Mouse (Mus musculus): Measurements from ENCODE around the gene Pam16. TPM values are rescaled to one million over a fixed set of nuclear protein-coding genes. Genes with fewer than 3 reads are reported as not detected.
"Not testable (repeated sequence)": the region's sequence is repeated elsewhere in the genome, so short reads cannot be mapped to it uniquely, and the experiment has no call there.

Pam16 gene
- total RNA-seq, 2 experiments from 2014 or later = 18.2 to 100 TPM

DNA sequence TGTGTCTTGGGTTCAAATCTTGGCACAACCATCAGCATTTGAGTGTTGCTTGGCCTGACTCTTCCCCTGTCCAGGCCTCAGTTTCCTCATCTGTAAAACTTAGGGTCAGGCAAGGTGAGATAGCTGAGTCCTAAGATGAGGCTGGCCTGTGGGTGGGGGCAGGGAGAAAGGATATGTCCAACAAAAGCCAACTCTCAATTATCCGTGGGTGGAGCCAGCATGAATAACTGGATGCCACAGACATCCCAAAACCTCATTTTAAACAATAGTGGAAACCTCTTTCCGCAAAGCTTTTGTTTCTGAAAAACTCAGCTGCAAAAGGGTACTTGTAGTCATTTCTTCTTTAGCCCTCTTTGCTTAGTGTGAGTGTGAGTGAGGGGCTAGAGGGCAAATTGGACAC is 28.0 kb downstream of the Pam16 start:
- ATAC-seq (replicated peaks; ENCODE audit: low FRiP score, low TSS enrichment, poor library complexity, severe bottlenecking) = no peak

DNA sequence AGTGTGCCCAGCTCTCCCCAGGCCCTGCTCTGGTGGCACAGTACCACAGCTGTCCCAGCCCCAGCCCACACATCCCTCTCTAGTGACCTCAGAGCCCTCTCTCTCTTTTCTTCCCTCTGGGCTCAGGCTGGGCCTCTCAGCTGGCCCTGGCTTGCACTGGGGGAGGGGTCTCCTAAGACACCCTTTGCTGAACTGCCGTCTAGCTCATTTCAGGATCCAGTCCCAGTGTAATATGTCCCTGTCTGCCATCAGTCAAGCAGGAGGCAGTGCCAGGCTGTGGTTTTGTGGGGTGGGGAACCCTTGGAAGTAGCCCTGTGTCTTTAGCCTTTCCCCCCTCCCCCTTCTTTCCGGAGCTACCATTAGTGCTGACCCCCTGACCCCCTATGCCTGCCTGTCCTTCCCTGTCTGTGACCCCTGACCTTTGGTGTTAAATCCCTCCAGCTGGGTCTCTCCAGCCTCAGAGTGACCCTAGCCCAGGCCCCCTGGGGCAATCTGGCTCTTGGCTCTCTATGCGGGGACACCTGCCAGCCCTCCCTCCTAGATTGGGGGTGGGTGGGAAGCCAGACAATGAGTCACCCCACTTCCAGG is 28.6 kb downstream of the Pam16 start:
- no peak for ATAC-seq (replicated peaks; ENCODE audit: low FRiP score, low TSS enrichment, poor library complexity, severe bottlenecking)

DNA sequence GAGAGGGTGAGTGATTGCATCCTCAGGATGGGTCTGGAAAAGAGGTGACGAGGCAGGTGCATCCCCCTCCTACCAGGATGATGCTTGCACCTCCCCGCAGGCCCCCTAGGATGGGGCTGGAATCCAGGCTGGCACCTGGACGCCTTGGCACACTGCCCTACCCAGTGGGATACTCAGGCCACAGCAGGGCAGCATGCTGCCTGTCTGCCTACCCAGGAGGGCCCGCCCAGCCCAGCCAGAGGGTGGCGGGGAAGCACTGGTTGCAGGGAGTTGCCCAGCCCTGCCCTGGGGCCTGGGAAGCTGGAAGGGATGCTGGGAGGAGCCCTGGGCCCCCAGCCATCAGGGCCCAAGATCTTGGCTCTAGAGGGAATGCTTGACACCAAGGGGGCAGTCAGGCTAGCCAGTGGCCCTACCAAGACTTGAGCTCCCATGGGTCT is 29.2 kb downstream of the Pam16 start:
- ATAC-seq (replicated peaks; ENCODE audit: low FRiP score, low TSS enrichment, poor library complexity, severe bottlenecking) = no peak

DNA sequence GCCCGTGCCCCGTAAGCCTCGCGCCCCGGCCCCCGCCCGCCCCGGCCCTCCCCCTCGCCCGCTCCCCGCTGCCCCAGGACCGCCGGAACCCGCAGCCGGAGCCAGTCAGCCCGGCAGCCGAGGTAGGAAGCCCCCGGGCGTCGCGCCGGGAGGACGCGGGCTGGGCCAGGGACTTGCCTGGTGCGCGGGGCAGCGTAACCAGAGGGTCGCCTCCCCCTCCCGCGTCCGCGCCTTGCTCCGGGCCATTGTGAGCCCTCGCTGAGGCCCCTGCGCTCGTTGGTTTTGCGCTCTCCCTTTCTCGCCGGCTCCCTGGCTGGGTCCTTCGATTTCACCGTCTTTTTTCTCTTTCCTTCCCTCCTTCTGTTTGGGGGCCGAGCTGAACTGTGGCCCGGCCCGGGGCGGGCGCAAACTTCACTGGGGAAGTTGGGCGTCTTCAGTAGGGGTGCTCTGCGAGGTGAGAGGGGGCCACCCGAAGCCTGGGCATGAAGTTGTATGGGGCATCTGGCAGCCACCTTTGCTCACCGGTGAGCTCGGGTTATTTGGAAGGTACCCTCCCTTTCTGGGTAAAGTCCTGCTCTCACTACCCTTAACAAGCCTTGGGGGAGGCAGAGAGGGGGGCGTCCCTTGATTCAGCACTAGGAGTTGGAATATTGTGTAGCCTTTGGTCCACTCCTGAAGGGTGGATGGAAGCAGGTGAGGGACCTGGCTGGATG is 29.8 kb downstream of the Pam16 start:
- 0 out of 2 replicates have a peak, but pooled peaks have one; percentile 6 for ATAC-seq (replicated peaks; ENCODE audit: low FRiP score, low TSS enrichment, poor library complexity, severe bottlenecking)

DNA sequence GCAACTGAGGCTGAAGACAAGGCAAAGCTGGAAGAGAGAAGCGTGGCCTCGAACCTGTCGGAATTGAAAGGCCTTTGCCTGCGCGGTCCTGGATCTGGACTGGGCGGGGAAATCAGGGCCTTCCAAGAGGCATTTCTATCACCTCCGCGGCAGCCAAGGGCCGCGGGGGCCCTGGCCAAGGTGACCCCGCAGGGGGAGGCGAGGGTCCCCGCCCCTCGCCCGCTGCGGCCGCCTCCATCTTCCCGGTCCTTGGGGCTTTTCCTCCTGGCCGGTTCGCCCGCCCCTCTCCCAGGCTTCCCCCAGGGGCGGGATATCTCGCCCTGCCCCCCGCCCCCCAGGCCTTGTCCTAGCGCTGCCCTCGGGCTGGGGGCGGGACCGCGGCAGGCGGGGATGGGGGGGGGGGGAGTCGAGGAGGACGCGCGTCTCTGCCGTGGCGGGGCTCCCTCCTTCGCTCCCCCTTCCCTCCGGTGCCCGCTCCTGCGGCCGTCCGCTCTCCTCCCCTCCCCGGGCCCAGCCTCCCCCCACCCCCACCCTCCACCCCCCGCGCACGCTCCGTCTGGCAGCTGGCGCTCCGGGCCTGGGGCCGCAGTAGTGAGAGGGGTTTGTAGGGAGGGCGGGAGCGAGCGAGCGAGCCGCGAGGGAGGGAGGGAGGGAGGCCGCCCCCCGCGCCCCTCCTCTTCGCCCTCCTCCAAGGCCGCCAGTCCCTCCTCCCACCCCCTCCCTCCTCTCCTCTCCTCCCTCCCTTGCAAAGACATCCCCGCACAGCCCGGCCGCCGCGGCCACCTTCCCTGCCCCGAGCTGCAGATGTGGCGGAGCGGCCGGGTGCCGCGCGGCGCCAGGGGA is 30.6 kb downstream of the Pam16 start, which contains the start of gene Glis2:
Glis2 (plus strand) TSS at position 743 of the 843 bp plus-strand sequence.
- ATAC-seq (replicated peaks; ENCODE audit: low FRiP score, low TSS enrichment, poor library complexity, severe bottlenecking) = no peak

DNA sequence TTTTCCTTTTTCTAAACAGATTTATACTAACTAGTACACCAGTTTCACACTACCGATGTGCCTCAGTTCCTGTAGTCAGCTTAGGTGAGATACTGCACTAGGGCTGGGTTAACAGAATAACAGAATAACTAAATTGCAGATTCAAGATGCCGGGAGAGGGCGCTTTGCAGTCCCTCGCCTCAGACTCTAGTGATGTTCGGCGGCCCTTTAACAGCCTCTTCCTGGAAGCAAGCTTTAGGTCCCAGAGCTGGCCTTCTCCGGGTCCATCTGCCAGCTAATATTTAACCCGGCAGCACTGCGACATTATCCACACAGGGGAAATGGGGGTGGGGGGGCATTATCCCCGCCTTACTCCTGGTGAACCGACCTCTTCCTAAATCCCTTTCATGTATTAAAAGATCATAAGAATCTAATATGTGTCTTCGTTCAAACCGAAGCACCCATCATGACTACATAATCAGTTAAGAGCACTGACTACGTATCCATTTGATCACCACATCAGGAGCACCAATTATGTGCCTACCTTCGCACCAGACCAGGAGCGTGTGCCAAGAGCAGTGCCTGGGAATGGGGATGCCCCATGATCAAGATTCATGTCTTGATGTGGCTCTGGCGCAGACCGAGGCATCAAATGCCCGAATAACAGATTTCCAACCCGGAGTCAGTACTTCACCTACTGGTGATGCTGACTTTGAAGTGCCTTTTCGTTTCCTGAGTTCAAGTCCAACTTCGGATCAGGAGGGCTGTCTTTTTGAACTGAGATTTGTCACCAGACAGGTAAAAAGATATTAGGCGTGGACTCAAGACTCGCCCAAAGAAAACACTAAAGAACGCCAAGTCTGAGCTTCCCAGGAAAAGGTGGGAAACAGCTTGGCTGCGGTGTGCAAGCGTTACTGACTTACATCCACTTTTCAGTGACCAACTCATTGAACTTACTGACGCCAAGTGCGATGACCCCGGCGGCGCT is 31.6 kb downstream of the Pam16 start:
- 0 out of 2 replicates have a peak, but pooled peaks have one; percentile 39 for ATAC-seq (replicated peaks; ENCODE audit: low FRiP score, low TSS enrichment, poor library complexity, severe bottlenecking)

DNA sequence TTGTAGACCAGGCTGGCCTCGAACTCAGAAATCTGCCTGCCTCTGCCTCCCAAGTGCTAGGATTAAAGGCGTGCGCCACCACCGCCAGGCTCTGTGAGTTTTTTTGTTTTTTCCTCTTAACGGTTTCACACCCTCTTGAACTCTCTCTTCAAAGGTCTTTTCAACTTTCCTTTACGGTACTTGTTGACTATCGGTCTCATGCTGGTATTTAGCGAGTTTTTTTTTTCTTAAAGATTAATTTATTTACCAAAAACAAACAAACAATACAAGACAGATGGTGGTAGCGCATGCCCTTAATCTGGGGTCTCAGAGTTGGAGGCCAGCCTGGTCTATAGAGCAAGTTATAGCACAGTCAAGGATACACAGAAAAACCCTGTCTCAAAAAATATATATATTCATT is 34.6 kb downstream of the Pam16 start:
- no peak for ATAC-seq (replicated peaks; ENCODE audit: low FRiP score, low TSS enrichment, poor library complexity, severe bottlenecking)

DNA sequence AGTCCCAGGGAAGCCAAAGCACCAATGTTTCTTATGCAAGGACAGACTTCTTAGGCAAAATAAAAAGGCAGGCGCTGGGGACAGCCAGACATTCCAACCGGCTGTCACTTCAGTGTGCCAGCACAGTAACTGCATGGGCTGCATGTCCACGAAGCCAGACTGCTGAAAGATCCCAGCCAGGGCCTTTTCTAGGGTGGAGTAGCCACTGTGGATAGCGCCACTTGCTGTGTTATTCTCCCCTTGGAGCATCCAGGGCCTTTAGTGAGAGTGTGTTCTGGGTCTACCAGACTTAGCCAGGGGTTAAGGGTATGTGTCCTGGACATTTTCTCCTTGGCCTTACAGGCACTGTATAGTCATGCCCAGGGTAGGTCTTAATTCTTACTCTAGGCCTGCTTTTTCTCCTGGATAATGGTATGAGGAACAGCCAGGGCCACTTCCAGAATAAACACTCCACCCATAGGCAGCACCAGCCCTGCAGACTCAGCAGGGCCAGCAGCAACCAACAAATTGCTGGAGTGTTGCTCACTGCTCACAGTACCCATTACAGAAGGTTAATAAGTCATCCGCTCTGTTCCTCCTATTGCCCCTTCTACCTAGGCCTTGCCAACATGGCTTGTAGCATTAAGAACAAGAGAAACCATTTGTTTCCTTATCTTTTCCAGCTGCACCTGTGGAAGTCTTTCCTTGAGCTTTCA is 37.1 kb downstream of the Pam16 start:
- ATAC-seq (replicated peaks; ENCODE audit: low FRiP score, low TSS enrichment, poor library complexity, severe bottlenecking) = no peak

DNA sequence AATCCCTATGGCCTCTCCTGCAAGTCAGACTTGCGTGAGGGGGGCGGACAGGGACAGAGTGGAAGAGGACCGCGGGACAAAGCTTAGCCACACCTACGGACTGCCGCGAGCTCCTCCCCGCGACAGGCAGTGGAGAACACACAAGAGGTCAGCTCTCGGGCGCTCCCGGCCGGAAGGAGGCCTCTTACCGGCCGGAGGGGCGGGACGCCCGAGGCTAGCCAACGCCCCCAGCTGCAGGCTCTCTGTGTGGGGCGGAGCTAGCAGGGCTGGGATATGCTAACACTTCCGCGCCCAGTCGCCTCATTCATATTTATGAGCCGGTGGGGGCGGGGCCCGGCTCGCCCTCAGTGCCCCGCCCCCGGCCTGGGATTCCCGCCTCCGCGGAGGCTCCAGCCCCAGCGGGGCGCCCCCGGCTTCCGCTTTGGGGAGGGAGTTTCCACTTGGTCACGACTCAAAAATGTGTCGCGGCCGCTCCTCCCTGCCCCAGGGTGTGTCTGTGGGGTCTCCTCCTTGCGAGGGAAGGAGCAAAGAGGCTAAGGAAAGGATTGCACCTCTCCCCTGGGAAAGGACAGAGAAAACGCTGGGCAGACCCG is 38.2 kb downstream of the Pam16 start:
- peak; percentile 99 for ATAC-seq (replicated peaks; ENCODE audit: low FRiP score, low TSS enrichment, poor library complexity, severe bottlenecking)

DNA sequence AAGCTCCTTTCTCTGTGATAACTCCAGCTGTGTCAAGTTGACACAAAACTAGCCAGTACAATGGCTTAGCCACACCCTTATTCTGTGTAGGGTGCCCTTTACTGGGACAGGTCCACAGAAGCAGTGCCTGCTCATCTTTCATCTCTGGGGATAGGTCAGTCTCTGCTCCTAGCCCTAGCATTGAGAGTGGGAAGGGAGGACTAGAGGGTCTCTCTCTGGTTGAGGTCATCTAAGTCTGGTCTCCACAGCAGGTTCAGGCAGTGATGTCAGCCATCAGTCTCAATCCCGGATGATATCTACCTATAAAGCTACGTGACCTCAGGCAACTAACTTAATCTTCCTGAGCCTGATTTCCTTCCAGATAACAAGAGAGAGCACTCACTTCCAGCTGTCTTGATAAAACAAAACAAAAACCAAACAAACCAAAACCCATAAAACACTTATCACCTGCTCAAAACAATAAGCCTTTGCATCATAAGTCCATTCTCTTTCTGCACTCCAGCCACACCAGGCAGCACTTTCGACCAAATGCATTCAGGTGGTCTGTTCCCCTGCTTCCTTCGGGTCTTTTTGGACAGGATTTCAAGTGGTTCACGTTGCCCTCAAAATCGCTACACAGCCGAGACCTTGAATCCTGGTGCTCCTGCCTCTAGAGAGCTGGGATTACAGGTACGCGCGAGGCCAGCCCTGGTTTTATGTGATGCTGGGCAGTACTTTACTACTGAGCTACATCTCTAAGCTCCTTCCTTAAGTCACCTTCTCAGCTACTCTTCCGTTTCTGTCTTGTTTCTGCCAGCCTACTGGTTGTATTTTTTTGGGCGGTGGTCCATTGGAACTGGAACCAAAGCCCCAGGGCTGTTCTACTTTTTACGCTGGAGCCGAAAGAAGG is 38.9 kb downstream of the Pam16 start:
- peak; percentile 21; the same call in 1 of the 2 replicates for ATAC-seq (replicated peaks; ENCODE audit: low FRiP score, low TSS enrichment, poor library complexity, severe bottlenecking)

DNA sequence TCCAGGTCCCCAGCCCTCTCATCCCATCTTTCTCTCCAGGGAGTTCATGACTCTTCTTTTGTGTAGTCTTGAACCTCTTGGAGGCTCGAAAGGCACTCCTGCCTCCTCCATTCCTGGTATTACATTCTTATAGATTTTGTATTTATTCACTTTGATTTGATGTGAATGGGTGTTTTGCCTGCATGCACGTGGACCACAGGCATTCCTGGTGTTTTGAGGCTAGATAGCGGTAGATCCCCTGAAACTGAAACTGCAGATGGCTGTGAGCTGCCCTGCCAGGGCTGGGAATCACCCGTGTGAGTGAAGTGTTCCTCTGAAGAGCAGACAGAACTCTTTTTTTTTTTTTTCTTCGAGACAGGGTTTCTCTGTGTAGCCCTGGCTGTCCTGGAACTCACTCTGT is 40.4 kb downstream of the Pam16 start:
- no peak for ATAC-seq (replicated peaks; ENCODE audit: low FRiP score, low TSS enrichment, poor library complexity, severe bottlenecking)

DNA sequence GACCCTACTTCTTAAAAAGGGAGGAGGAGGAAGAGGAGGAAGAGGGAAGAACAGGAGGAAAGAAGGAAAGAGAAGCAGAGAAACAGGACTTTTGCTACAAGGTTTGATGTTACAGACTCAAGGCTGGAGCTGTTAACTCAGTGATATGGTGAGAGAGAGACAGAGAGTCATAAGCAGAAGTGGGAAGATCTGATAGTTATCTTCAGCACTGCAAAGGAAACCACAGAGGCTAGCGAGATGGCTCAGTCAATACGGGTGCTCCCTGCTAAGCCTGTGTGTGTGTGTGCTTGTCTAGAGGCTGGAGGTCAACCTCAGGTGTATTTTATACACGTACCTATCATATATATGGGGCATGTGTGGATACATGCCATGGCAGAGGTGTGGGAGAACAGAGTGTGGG is 41.0 kb downstream of the Pam16 start:
- ATAC-seq (replicated peaks; ENCODE audit: low FRiP score, low TSS enrichment, poor library complexity, severe bottlenecking) = peak; percentile 35; the same call in 1 of the 2 replicates

DNA sequence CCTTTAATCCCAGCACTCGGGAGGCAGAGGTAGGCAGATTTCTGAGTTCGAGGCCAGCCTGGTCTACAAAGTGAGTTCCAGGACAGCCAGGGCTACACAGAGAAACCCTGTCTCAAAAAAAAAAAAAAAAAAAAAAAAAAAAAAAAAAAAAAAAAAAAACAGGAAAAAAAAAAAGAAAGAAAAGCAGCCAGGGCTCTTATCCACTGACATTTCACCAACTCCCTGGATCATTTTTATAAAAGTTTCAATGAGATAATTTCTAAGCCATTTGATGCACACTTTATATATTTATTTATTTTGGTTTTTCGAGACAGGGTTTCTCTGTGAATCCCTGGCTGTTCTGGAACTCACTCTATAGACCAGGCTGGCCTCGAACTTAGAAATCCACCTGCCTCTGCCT is 43.6 kb downstream of the Pam16 start:
- ATAC-seq (replicated peaks; ENCODE audit: low FRiP score, low TSS enrichment, poor library complexity, severe bottlenecking) = not testable (repeated sequence)

DNA sequence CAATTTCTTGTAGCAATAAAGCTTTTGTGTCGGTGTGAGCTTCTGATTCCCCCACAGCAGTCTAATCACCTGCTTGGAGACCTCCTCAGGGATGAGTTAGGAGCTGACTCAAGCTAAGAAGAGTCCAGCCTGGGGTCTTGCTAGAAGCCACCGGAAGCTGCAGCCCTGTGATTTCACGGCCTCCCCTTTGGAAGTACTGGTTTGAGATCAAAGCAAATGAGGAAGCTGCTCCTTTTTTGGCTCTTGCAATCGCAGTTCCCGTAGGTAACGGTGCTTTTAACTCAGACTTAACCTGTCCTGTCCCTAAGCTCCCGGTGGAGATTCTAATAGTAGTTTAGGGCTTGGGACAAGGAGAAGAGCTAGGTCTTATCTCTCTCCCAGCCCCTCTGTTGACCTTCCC is 46.2 kb downstream of the Pam16 start:
- no peak for ATAC-seq (replicated peaks; ENCODE audit: low FRiP score, low TSS enrichment, poor library complexity, severe bottlenecking)

DNA sequence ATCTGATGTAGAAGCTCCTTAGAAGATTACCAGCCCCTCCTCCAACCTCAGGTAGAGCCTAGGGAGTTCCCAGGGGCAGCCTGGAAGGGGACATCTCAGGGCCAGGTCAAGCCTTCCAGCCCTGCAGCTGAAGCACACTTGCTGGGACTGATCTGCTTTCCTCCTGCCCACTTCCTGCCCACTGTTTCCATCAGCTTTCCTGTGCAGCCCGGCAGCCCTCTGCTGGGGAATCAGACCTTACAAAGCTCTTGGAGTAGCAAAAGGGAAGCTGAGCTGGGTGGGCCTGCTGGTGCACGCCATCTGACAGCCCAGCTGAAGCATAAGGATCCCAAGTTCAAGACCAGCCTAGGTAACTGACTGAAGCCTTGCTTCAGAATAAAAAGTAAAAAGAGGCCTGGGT is 47.9 kb downstream of the Pam16 start:
- no peak for ATAC-seq (replicated peaks; ENCODE audit: low FRiP score, low TSS enrichment, poor library complexity, severe bottlenecking)

DNA sequence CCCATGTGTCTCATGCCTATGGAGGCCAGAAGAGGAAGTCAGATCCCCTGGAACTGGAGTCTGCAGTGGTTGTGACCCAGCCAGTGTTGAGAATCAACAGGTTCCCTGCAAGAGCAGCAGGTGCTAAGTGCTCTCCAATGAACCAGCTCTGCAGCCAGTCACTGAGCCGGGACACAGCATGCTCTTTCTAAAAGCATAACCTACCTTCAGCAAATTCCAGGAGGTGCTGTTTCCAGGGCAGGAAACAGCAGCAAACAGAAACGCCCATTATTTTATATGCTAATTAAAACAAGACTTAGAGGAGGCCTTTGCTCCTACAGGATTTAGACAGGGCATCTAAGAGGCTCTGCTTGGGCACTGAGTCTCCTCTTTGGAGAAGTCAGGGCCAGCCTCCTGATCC is 48.8 kb downstream of the Pam16 start:
- no peak for ATAC-seq (replicated peaks; ENCODE audit: low FRiP score, low TSS enrichment, poor library complexity, severe bottlenecking)

DNA sequence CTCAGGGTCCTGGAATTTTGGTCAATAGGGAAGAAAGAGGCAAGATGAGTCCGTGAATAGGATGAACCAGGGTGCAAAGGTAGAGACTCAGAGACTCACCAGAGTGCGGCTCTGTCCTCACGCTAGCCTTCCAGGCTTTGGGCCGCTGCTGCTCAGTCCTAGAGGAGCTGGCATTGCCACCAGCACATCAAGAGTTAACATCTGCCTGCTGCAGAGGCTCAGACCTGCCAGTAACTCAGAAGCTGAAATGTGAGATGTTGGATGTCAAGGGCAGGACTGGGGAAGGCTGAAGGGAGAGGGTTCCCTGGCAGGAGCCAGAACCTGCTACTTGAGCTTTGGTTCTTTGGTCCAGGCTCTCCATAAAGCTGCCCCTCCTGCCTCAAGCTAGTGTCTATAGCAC is 54.1 kb downstream of the Pam16 start:
- no peak for ATAC-seq (replicated peaks; ENCODE audit: low FRiP score, low TSS enrichment, poor library complexity, severe bottlenecking)

Measured in megakaryocyte-erythroid progenitor cell, adult 5-6 weeks (primary cell).